Comparison of ENCODE assay signal across 8 mouse cellular contexts in genomic region chr13:6469446-6470227, GRCm38 (mm10).
A peak's percentile ranks its signal among the peaks of the same experiment; 100 is the strongest.
DNase-seq lines count a peak whose midpoint lies in the region; ATAC-seq and TF ChIP-seq lines count a peak whose summit lies in the region.

No protein-coding gene starts in this region.

- no peak overlapping the region for H3K9ac ChIP-seq in hindbrain, postnatal 0 days (replicated peaks; ENCODE audit: low read length)
- no peak overlapping the region for H3K9ac ChIP-seq in midbrain, embryonic 16.5 days (ENCODE audit: low read depth, low read length)

- peak; percentile 70 for TF ChIP-seq CTCF in hindbrain, postnatal 0 days (IDR thresholded peaks at IDR 0.05; ENCODE audit: low read depth)

- H3K4me3 ChIP-seq in hindbrain, postnatal 0 days (ENCODE audit: low read length) = no peak overlapping the region
- no peak overlapping the region for H3K4me3 ChIP-seq in midbrain, embryonic 16.5 days (ENCODE audit: low read depth, low read length)

- no peak for DNase-seq in cerebellum, adult 11-12 months
- DNase-seq in cerebellum, adult 8-10 months = peak; percentile 7
- peak; percentile 21 to 26 for DNase-seq in gastrocnemius, adult 8-10 months (ENCODE audit: low spot score in 2 of 2)
- DNase-seq in hindbrain, postnatal 0 days (ENCODE audit: low spot score) = peak; percentile 81
- peak; percentile 41 to 47 for DNase-seq in layer of hippocampus, postnatal 36 days
- DNase-seq in testis, postnatal 14 days (ENCODE audit: low spot score) = peak; percentile 16

- H3K27ac ChIP-seq in hindbrain, postnatal 0 days = no peak overlapping the region
- H3K27ac ChIP-seq in midbrain, embryonic 16.5 days (ENCODE audit: low read length) = peak overlapping the region; percentile 25; the same call in 1 of the 2 replicates

- H3K4me2 ChIP-seq in hindbrain, postnatal 0 days (ENCODE audit: low read depth, low read length) = peak overlapping the region; percentile 0; the same call in 1 of the 2 replicates
- H3K4me2 ChIP-seq in midbrain, embryonic 16.5 days (ENCODE audit: low read length) = no peak overlapping the region

- peaks cover 5% of the 10 kb centered on the region; the same call in 1 of the 2 replicates for H3K4me1 ChIP-seq in hindbrain, postnatal 0 days (ENCODE audit: insufficient read depth, low read length)
- peaks cover 31% of the 10 kb centered on the region for H3K4me1 ChIP-seq in midbrain, embryonic 16.5 days (ENCODE audit: control insufficient read depth, insufficient read depth, low read length)

- no peaks in the 10 kb centered on the region for H3K9me3 ChIP-seq in hindbrain, postnatal 0 days (ENCODE audit: low read length)
- H3K9me3 ChIP-seq in midbrain, embryonic 16.5 days (replicated peaks; ENCODE audit: control insufficient read depth, low read length, poor library complexity, severe bottlenecking) = no peaks in the 10 kb centered on the region

- 50% methylated on average over 11 of the region's 11 CpGs for WGBS in hindbrain, postnatal 0 days
- 52% methylated on average over 11 of the region's 11 CpGs for WGBS in midbrain, embryonic 16.5 days

- 0 out of 2 replicates have a peak, but pooled peaks have one; percentile 21 for ATAC-seq in cerebellum, adult (ENCODE audit: insufficient number of reproducible peaks, low FRiP score, low TSS enrichment)
- ATAC-seq in hindbrain, postnatal 0 days = peak; percentile 50
- peak; percentile 47; the same call in 1 of the 2 replicates for ATAC-seq in midbrain, embryonic 16.5 days

- H3K27me3 ChIP-seq in hindbrain, postnatal 0 days (ENCODE audit: insufficient read depth, low read length) = no peaks in the 10 kb centered on the region
- H3K27me3 ChIP-seq in midbrain, embryonic 16.5 days (ENCODE audit: control insufficient read depth, insufficient read depth, low read depth, low read length) = no peaks in the 10 kb centered on the region

- H3K36me3 ChIP-seq in hindbrain, postnatal 0 days (ENCODE audit: insufficient read depth, low read length) = no peaks in the 10 kb centered on the region
- no peaks in the 10 kb centered on the region for H3K36me3 ChIP-seq in midbrain, embryonic 16.5 days (ENCODE audit: control insufficient read depth, insufficient read depth, low read length)
